Mouse (Mus musculus): ENCODE results near the gene Pcgf5. TPM values are rescaled to one million over a fixed set of nuclear protein-coding genes. Genes with fewer than 3 reads are reported as not detected.
A peak's percentile ranks its signal among the peaks of the same experiment; 100 is the strongest.

Pcgf5 gene
- total and polyA plus RNA-seq, 2 experiments from 2014 or later: 7.6 to 8.5 TPM

- no peak for DNase-seq (ENCODE audit: low spot score)
- no peaks in the 10 kb centered on the region for H3K9me3 ChIP-seq (ENCODE audit: low read length)
- no peaks in the 10 kb centered on the region for H3K27me3 ChIP-seq (ENCODE audit: insufficient read depth, low read length)
- TF ChIP-seq CTCF (IDR thresholded peaks at IDR 0.05; ENCODE audit: low read depth): no peak
- H3K4me2 ChIP-seq (ENCODE audit: low read depth, low read length): no peak overlapping the region
- no peaks in the 10 kb centered on the region for H3K36me3 ChIP-seq (ENCODE audit: insufficient read depth, low read length)
- no peaks in the 10 kb centered on the region for H3K4me1 ChIP-seq (ENCODE audit: insufficient read depth, low read length)
- H3K4me3 ChIP-seq (ENCODE audit: low read length): no peak overlapping the region
- no peak for ATAC-seq
- 90% methylated on average over 8 of the region's 8 CpGs for WGBS
- H3K9ac ChIP-seq (replicated peaks; ENCODE audit: low read length): no peak overlapping the region
- no peak overlapping the region for H3K27ac ChIP-seq
These were observed 16.6 kb downstream of the Pcgf5 start for GRCm38 (mm10) chr19:36364757-36365156.

GRCm38 (mm10) chr19:36371478-36371877 is 23.4 kb downstream of the Pcgf5 start:
- Histone ChIP-seq H3K27ac (no peak overlapping the region), H3K9me3 (ENCODE audit: low read length) (no peaks in the 10 kb centered on the region), H3K36me3 (ENCODE audit: insufficient read depth, low read length) (no peaks in the 10 kb centered on the region), H3K9ac (replicated peaks; ENCODE audit: low read length) (no peak overlapping the region), H3K27me3 (ENCODE audit: insufficient read depth, low read length) (no peaks in the 10 kb centered on the region), H3K4me1 (ENCODE audit: insufficient read depth, low read length) (no peaks in the 10 kb centered on the region), H3K4me3 (ENCODE audit: low read length) (no peak overlapping the region), H3K4me2 (ENCODE audit: low read depth, low read length) (no peak overlapping the region)
- no peak for ATAC-seq
- no peak for DNase-seq (ENCODE audit: low spot score)
- 92% methylated on average over 10 of the region's 10 CpGs for WGBS
- TF ChIP-seq CTCF (IDR thresholded peaks at IDR 0.05; ENCODE audit: low read depth): no peak

- Histone ChIP-seq H3K36me3 (ENCODE audit: insufficient read depth, low read length) (no peaks in the 10 kb centered on the region), H3K9me3 (ENCODE audit: low read length) (no peaks in the 10 kb centered on the region), H3K4me2 (ENCODE audit: low read depth, low read length) (no peak overlapping the region), H3K4me3 (ENCODE audit: low read length) (no peak overlapping the region), H3K4me1 (ENCODE audit: insufficient read depth, low read length) (no peaks in the 10 kb centered on the region), H3K27ac (no peak overlapping the region), H3K9ac (replicated peaks; ENCODE audit: low read length) (no peak overlapping the region), H3K27me3 (ENCODE audit: insufficient read depth, low read length) (no peaks in the 10 kb centered on the region)
- TF ChIP-seq CTCF (IDR thresholded peaks at IDR 0.05; ENCODE audit: low read depth): no peak
- DNase-seq (ENCODE audit: low spot score) (no peak), ATAC-seq (no peak)
- 23% methylated on average over 6 of the region's 6 CpGs for WGBS
These were observed 25.0 kb downstream of the Pcgf5 start for GRCm38 (mm10) chr19:36373056-36373621.

- 80% methylated on average over 11 of the region's 11 CpGs for WGBS
- no peak for DNase-seq (ENCODE audit: low spot score)
- no peak for TF ChIP-seq CTCF (IDR thresholded peaks at IDR 0.05; ENCODE audit: low read depth)
These were observed 27.2 kb downstream of the Pcgf5 start for GRCm38 (mm10) chr19:36375200-36375783.

GRCm38 (mm10) chr19:36377729-36378128 is 29.6 kb downstream of the Pcgf5 start:
- H3K4me1 ChIP-seq (ENCODE audit: insufficient read depth, low read length): no peaks in the 10 kb centered on the region
- TF ChIP-seq CTCF (IDR thresholded peaks at IDR 0.05; ENCODE audit: low read depth): no peak
- no peaks in the 10 kb centered on the region for H3K36me3 ChIP-seq (ENCODE audit: insufficient read depth, low read length)
- H3K9me3 ChIP-seq (ENCODE audit: low read length): no peaks in the 10 kb centered on the region
- DNase-seq (ENCODE audit: low spot score): peak; percentile 42
- H3K4me2 ChIP-seq (ENCODE audit: low read depth, low read length): no peak overlapping the region
- peak; percentile 93 for ATAC-seq
- no peak overlapping the region for H3K27ac ChIP-seq
- WGBS: 48% methylated on average over 7 of the region's 7 CpGs
- H3K9ac ChIP-seq (replicated peaks; ENCODE audit: low read length): no peak overlapping the region
- H3K4me3 ChIP-seq (ENCODE audit: low read length): no peak overlapping the region
- no peaks in the 10 kb centered on the region for H3K27me3 ChIP-seq (ENCODE audit: insufficient read depth, low read length)

More at GRCm38 (mm10) chr19:36375200-36375783, 27.2 kb downstream of the Pcgf5 start:
- no peak for ATAC-seq
- Histone ChIP-seq H3K27me3 (ENCODE audit: insufficient read depth, low read length) (no peaks in the 10 kb centered on the region), H3K4me1 (ENCODE audit: insufficient read depth, low read length) (no peaks in the 10 kb centered on the region), H3K4me3 (ENCODE audit: low read length) (no peak overlapping the region), H3K4me2 (ENCODE audit: low read depth, low read length) (no peak overlapping the region), H3K36me3 (ENCODE audit: insufficient read depth, low read length) (no peaks in the 10 kb centered on the region), H3K9me3 (ENCODE audit: low read length) (no peaks in the 10 kb centered on the region), H3K9ac (replicated peaks; ENCODE audit: low read length) (no peak overlapping the region), H3K27ac (no peak overlapping the region)

GRCm38 (mm10) chr19:36378511-36379232 is 30.6 kb downstream of the Pcgf5 start:
- no peak overlapping the region for H3K9ac ChIP-seq (replicated peaks; ENCODE audit: low read length)
- no peaks in the 10 kb centered on the region for H3K27me3 ChIP-seq (ENCODE audit: insufficient read depth, low read length)
- no peak for DNase-seq (ENCODE audit: low spot score)
- no peak overlapping the region for H3K4me3 ChIP-seq (ENCODE audit: low read length)
- H3K36me3 ChIP-seq (ENCODE audit: insufficient read depth, low read length): no peaks in the 10 kb centered on the region
- 59% methylated on average over 15 of the region's 15 CpGs for WGBS
- no peaks in the 10 kb centered on the region for H3K4me1 ChIP-seq (ENCODE audit: insufficient read depth, low read length)
- H3K4me2 ChIP-seq (ENCODE audit: low read depth, low read length): no peak overlapping the region
- no peaks in the 10 kb centered on the region for H3K9me3 ChIP-seq (ENCODE audit: low read length)
- H3K27ac ChIP-seq: no peak overlapping the region
- ATAC-seq: no peak
- TF ChIP-seq CTCF (IDR thresholded peaks at IDR 0.05; ENCODE audit: low read depth): no peak

GRCm38 (mm10) chr19:36382901-36383300 is 34.8 kb downstream of the Pcgf5 start:
- Histone ChIP-seq H3K4me2 (ENCODE audit: low read depth, low read length) (no peak overlapping the region), H3K36me3 (ENCODE audit: insufficient read depth, low read length) (no peaks in the 10 kb centered on the region), H3K9me3 (ENCODE audit: low read length) (no peaks in the 10 kb centered on the region), H3K4me1 (ENCODE audit: insufficient read depth, low read length) (no peaks in the 10 kb centered on the region), H3K27ac (no peak overlapping the region), H3K9ac (replicated peaks; ENCODE audit: low read length) (no peak overlapping the region), H3K4me3 (ENCODE audit: low read length) (no peak overlapping the region), H3K27me3 (ENCODE audit: insufficient read depth, low read length) (no peaks in the 10 kb centered on the region)
- ATAC-seq: no peak
- no peak for DNase-seq (ENCODE audit: low spot score)
- no peak for TF ChIP-seq CTCF (IDR thresholded peaks at IDR 0.05; ENCODE audit: low read depth)
- WGBS: 94% methylated on average over 3 of the region's 3 CpGs

Data from hindbrain, postnatal 0 days (tissue).